ENCODE assay signal across 9 mouse cellular contexts in the genomic region with DNA sequence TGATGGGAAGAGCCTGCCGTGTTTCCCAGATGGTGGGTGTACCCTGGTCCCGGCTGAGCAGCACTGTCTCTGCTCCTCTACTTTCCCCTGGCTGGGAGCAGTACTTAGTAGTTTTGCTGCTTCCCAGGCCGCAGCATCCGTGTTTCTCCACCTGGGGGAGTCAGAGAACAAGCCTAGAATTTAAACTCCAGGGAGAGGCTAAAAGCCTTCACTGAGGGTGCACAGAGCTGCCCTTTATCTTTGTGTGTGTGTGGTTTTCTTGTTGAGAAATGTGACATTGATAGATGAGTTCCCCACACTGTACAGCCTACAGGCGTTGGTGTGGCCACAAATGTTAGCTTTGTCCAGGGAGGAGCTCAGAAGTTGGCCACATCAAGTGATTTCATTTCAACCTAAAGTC. TPM values are rescaled to one million over a fixed set of nuclear protein-coding genes. Genes with fewer than 3 reads are reported as not detected.
DNase-seq lines count a peak whose midpoint lies in the region; ATAC-seq and TF ChIP-seq lines count a peak whose summit lies in the region.
"Had no signal": no experiment of that assay in that cellular context is flagged by ENCODE, and none has a peak within 500 bp of the region (broad histone marks: within the 10 kb centered on the region; RNA-seq: fewer than 3 reads in every experiment).

No protein-coding gene starts in this region.

- H3K4me1 ChIP-seq in midbrain, embryonic 14.5 days (ENCODE audit: control insufficient read depth, insufficient read depth, low read length) = no peaks in the 10 kb centered on the region
- H3K4me1 ChIP-seq in midbrain, embryonic 15.5 days = no peaks in the 10 kb centered on the region
- H3K4me1 ChIP-seq in intestine, embryonic 14.5 days (replicated peaks; ENCODE audit: control insufficient read depth, insufficient read depth, low read length) = no peaks in the 10 kb centered on the region
- H3K4me1 ChIP-seq in liver, adult 2 months (ENCODE audit: control insufficient read depth, insufficient read depth, low read length) = no peaks in the 10 kb centered on the region; the same call in 1 of the 2 replicates
- 0 out of 2 replicates have a peak, but pooled peaks cover 3% of the 10 kb centered on the region for H3K4me1 ChIP-seq in neural tube, embryonic 13.5 days (replicated peaks)
- H3K4me1 ChIP-seq: embryonic facial prominence, embryonic 12.5 days had no signal

- ATAC-seq in midbrain, embryonic 14.5 days (ENCODE audit: low FRiP score, low TSS enrichment) = no peak
- ATAC-seq in midbrain, embryonic 15.5 days (replicated peaks) = no peak
- peak; percentile 66; the same call in 1 of the 2 replicates for ATAC-seq in intestine, embryonic 14.5 days (replicated peaks; ENCODE audit: low FRiP score, low TSS enrichment, low read depth)
- no peak for ATAC-seq in neural tube, embryonic 13.5 days (ENCODE audit: low read depth)

- no peaks in the 10 kb centered on the region; the same call in 1 of the 2 replicates for H3K79me2 ChIP-seq in liver, adult 2 months (ENCODE audit: control insufficient read depth, insufficient read depth, low read length)

- no peak overlapping the region for H3K4me2 ChIP-seq in midbrain, embryonic 14.5 days (ENCODE audit: low read length)
- H3K4me2 ChIP-seq in midbrain, embryonic 15.5 days = no peak overlapping the region
- H3K4me2 ChIP-seq in intestine, embryonic 14.5 days (ENCODE audit: low read length) = no peak overlapping the region
- no peak overlapping the region for H3K4me2 ChIP-seq in neural tube, embryonic 13.5 days
- H3K4me2 ChIP-seq: embryonic facial prominence, embryonic 12.5 days had no signal

- no peak overlapping the region for H3K4me3 ChIP-seq in midbrain, embryonic 14.5 days (replicated peaks; ENCODE audit: low read depth, low read length)
- H3K4me3 ChIP-seq in midbrain, embryonic 15.5 days = no peak overlapping the region
- H3K4me3 ChIP-seq in intestine, embryonic 14.5 days (ENCODE audit: low read depth, low read length) = no peak overlapping the region
- no peak overlapping the region for H3K4me3 ChIP-seq in liver, adult 2 months (ENCODE audit: insufficient read depth, low read depth, low read length)
- no peak overlapping the region for H3K4me3 ChIP-seq in neural tube, embryonic 13.5 days
- H3K4me3 ChIP-seq: embryonic facial prominence, embryonic 12.5 days had no signal

- peak; percentile 75 for TF ChIP-seq CTCF in liver, adult 2 months (IDR thresholded peaks at IDR 0.05; ENCODE audit: low read depth, low read length)

- no peak overlapping the region for H3K27ac ChIP-seq in midbrain, embryonic 14.5 days (replicated peaks; ENCODE audit: low read depth, low read length)
- H3K27ac ChIP-seq in midbrain, embryonic 15.5 days = no peak overlapping the region
- H3K27ac ChIP-seq in intestine, embryonic 14.5 days (ENCODE audit: low read depth) = no peak overlapping the region
- no peak overlapping the region for H3K27ac ChIP-seq in liver, adult 2 months (replicated peaks; ENCODE audit: insufficient read depth, low read depth, low read length)
- no peak overlapping the region for H3K27ac ChIP-seq in neural tube, embryonic 13.5 days (replicated peaks)
- H3K27ac ChIP-seq: embryonic facial prominence, embryonic 12.5 days had no signal

- H3K9ac ChIP-seq in midbrain, embryonic 14.5 days (replicated peaks; ENCODE audit: low read length) = no peak overlapping the region
- no peak overlapping the region for H3K9ac ChIP-seq in midbrain, embryonic 15.5 days
- no peak overlapping the region for H3K9ac ChIP-seq in intestine, embryonic 14.5 days (ENCODE audit: low read length)
- no peak overlapping the region for H3K9ac ChIP-seq in liver, adult 2 months (ENCODE audit: low read depth, low read length)
- H3K9ac ChIP-seq in neural tube, embryonic 13.5 days = peak overlapping the region; percentile 8; the same call in 1 of the 2 replicates
- H3K9ac ChIP-seq: embryonic facial prominence, embryonic 12.5 days had no signal

- no peak for TF ChIP-seq POLR2A in liver, adult 2 months (IDR thresholded peaks at IDR 0.05; ENCODE audit: extremely low read depth, insufficient read depth, low read length)

- 16% methylated on average over 5 of the region's 5 CpGs for WGBS in midbrain, embryonic 14.5 days
- WGBS in midbrain, embryonic 15.5 days = 21% methylated on average over 5 of the region's 5 CpGs
- WGBS in intestine, embryonic 14.5 days = 9% methylated on average over 5 of the region's 5 CpGs
- 17% methylated on average over 5 of the region's 5 CpGs for WGBS in liver, adult 2 months
- WGBS in neural tube, embryonic 13.5 days = 13% methylated on average over 5 of the region's 5 CpGs

- peak; percentile 71 for DNase-seq in midbrain, embryonic 14.5 days
- DNase-seq in cerebellum, adult 8-10 months = peak; percentile 64
- DNase-seq in gastrocnemius, adult 18-20 months (ENCODE audit: low spot score) = peak; percentile 78
- DNase-seq in intestine, embryonic 14.5 days (ENCODE audit: low spot score) = peak; percentile 83
- peak; percentile 30 for DNase-seq in liver, adult 2 months (ENCODE audit: extremely low read depth, low read depth, low spot score)
- peak; percentile 79 for DNase-seq in testis, postnatal 10 days (ENCODE audit: low spot score)

- no peaks in the 10 kb centered on the region for H3K9me3 ChIP-seq in midbrain, embryonic 14.5 days (ENCODE audit: control insufficient read depth, low read length)
- no peaks in the 10 kb centered on the region for H3K9me3 ChIP-seq in midbrain, embryonic 15.5 days
- H3K9me3 ChIP-seq in intestine, embryonic 14.5 days (ENCODE audit: control insufficient read depth, low read length) = no peaks in the 10 kb centered on the region
- no peaks in the 10 kb centered on the region for H3K9me3 ChIP-seq in neural tube, embryonic 13.5 days
- H3K9me3 ChIP-seq: embryonic facial prominence, embryonic 12.5 days had no signal

- H3K27me3 ChIP-seq in midbrain, embryonic 14.5 days (ENCODE audit: control insufficient read depth, insufficient read depth, low read length) = no peaks in the 10 kb centered on the region
- H3K27me3 ChIP-seq in midbrain, embryonic 15.5 days (replicated peaks) = no peaks in the 10 kb centered on the region
- H3K27me3 ChIP-seq in intestine, embryonic 14.5 days (replicated peaks; ENCODE audit: control insufficient read depth, insufficient read depth, low read length) = no peaks in the 10 kb centered on the region
- no peaks in the 10 kb centered on the region for H3K27me3 ChIP-seq in liver, adult 2 months (ENCODE audit: control insufficient read depth, insufficient read depth, low read length)
- no peaks in the 10 kb centered on the region for H3K27me3 ChIP-seq in neural tube, embryonic 13.5 days
- H3K27me3 ChIP-seq: embryonic facial prominence, embryonic 12.5 days had no signal

- H3K36me3 ChIP-seq in midbrain, embryonic 14.5 days (ENCODE audit: control insufficient read depth, insufficient read depth, low read length) = peaks cover 18% of the 10 kb centered on the region; the same call in 1 of the 2 replicates
- H3K36me3 ChIP-seq in midbrain, embryonic 15.5 days (replicated peaks) = no peaks in the 10 kb centered on the region
- no peaks in the 10 kb centered on the region for H3K36me3 ChIP-seq in intestine, embryonic 14.5 days (ENCODE audit: control insufficient read depth, insufficient read depth, low read length)
- no peaks in the 10 kb centered on the region for H3K36me3 ChIP-seq in liver, adult 2 months (ENCODE audit: control insufficient read depth, insufficient read depth, low read length)
- peaks cover 10% of the 10 kb centered on the region for H3K36me3 ChIP-seq in neural tube, embryonic 13.5 days

RNA-seq across cellular contexts. Expression of gene Ppp2r5c, which starts 7.3 kb away (rescaled TPM):
- polyA plus RNA-seq in midbrain, embryonic 14.5 days (2014; fragmentation: Nextera tagmentation; extraction: Ambion mirVana) = 125 and 158 TPM in 2 replicates
- 142 and 149 TPM in 2 replicates for polyA plus RNA-seq in midbrain, embryonic 15.5 days (2015; fragmentation: Nextera tagmentation; extraction: Ambion mirVana)
- 10 to 100 TPM; 66.5 to 75.7 TPM for total RNA-seq in gastrocnemius, adult 18-20 months (2021)
- 153 and 170 TPM in 2 replicates for polyA plus RNA-seq in intestine, embryonic 14.5 days (2014; fragmentation: Nextera tagmentation; extraction: Ambion mirVana)
- 28.3 and 29.4 TPM in 2 replicates for total RNA-seq in liver, adult 2 months (2014; rRNA removed)
- polyA plus RNA-seq in liver, adult 2 months (2012; rRNA removed) = 12.5 and 15.2 TPM in 2 replicates
- polyA plus RNA-seq in neural tube, embryonic 13.5 days (2015; fragmentation: Nextera tagmentation; extraction: Ambion mirVana) = 140 and 151 TPM in 2 replicates

Comparison
In these comparisons a context has a peak if more than half of its experiments do, and no peak if none do; other contexts are left out.
1. DNase-seq: peak in every context shown above with its lines; median percentile 83 in intestine, embryonic 14.5 days; 79 in testis, postnatal 10 days; 78 in gastrocnemius, adult 18-20 months; 71 in midbrain, embryonic 14.5 days; 64 in cerebellum, adult 8-10 months; 30 in liver, adult 2 months.